Mouse (Mus musculus): ENCODE data around the gene Acsbg2.

DNA sequence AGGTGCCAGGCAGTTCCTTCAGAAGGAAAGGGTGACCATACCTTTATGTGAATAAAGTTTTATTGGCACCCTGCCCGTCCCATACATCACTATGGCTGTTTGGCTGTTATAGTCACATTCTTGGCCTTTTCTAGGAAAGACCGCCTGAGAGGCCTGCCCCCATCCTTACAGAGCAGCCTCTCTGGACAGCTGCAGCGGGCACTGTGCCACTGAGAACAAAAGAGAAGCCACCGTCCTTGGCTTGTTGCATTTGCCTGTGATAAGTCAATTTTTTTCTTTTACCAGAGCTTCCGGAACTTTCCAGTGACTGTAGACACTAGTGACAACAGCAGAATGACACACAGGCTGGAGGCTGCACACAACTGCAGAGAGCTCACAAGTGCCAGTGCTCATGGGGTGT is 69.3 kb downstream of the Acsbg2 start:
- TF ChIP-seq ZC3H11A (IDR thresholded peaks at IDR 0.05; ENCODE audit: borderline replicate concordance, low read depth, low read length) (no peak), CHD2 (IDR thresholded peaks at IDR 0.05; ENCODE audit: low read depth, low read length) (no peak), MAFK (IDR thresholded peaks at IDR 0.05; ENCODE audit: insufficient read depth, low read depth, low read length) (no peak)
